Mouse (Mus musculus): ENCODE data around the gene Smim7. TPM values are rescaled to one million over a fixed set of nuclear protein-coding genes. Genes with fewer than 3 reads are reported as not detected.

Gene Smim7
- polyA plus RNA-seq, 1 experiment from 2014 or later, result 151 TPM

DNA sequence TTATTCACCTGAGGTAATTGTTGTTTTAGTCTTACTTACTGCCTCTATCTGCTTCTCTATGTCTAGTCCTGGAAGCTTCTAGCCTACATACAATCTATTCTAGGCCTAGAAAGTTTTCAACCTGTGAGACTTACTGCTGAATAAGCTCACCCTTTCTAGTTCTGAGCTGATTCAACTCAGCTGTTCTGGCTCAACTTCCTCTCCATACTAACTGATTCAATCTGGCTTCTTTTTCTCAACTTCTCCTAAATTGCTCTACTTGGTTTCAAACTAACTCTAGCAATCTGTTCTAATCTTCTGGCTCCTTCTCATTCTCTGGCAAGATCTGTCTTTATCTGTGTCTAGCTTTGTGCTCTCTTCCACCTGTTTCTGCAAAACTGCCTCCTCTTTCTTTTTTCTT lies 49.0 kb downstream of the Smim7 start:
- no peak overlapping the region for H3K27ac ChIP-seq
- H3K27me3 ChIP-seq (ENCODE audit: insufficient read depth, low read length), result no peaks in the 10 kb centered on the region
- no peak overlapping the region for H3K9ac ChIP-seq (ENCODE audit: low read depth, low read length)
- TF ChIP-seq CTCF (IDR thresholded peaks at IDR 0.05; ENCODE audit: low read depth), result no peak
- H3K4me2 ChIP-seq (ENCODE audit: low read length), result no peak overlapping the region
- no peaks in the 10 kb centered on the region for H3K9me3 ChIP-seq (replicated peaks; ENCODE audit: low read length)
- H3K4me3 ChIP-seq (replicated peaks; ENCODE audit: low read depth, low read length), result no peak overlapping the region
- H3K4me1 ChIP-seq (replicated peaks; ENCODE audit: insufficient read depth, low read length), result no peaks in the 10 kb centered on the region
- DNase-seq (ENCODE audit: low spot score), result no peak
- H3K36me3 ChIP-seq (ENCODE audit: insufficient read depth, low read length), result no peaks in the 10 kb centered on the region
- ATAC-seq (replicated peaks; ENCODE audit: low FRiP score, low read depth), result no peak

DNA sequence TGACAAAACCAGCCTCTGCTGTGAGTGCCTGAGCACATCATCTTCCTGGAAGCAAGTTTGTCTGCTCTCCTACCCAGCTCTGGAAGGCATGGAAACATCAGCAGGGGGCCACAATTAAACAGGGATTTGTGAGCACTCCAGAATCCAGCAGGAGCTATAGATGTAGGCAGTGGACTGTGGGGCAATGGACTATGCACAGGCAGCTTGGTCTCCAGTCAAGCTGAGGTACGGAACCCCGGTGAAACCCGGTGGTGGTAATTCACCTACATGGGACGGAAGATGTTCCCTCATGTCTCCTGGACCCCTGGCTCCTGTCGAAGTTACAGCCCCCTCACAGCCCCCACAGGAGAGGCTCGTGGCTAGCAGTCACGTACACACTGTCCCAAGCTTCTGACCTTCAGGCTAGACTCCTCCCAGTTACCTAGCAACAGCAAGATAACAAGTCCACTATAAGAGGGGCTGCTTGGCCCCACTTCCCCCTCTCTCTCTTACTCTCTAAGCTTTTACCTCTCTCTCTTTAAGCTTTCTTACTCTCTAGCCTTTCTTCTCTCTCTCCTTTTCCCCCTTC lies 53.4 kb downstream of the Smim7 start:
- no peak for DNase-seq (ENCODE audit: low spot score)
- no peaks in the 10 kb centered on the region for H3K9me3 ChIP-seq (replicated peaks; ENCODE audit: low read length)

More for the DNA sequence above, 53.4 kb downstream of the Smim7 start:
- Histone ChIP-seq H3K4me3 (replicated peaks; ENCODE audit: low read depth, low read length) (no peak overlapping the region), H3K4me1 (replicated peaks; ENCODE audit: insufficient read depth, low read length) (no peaks in the 10 kb centered on the region), H3K27me3 (ENCODE audit: insufficient read depth, low read length) (no peaks in the 10 kb centered on the region), H3K36me3 (ENCODE audit: insufficient read depth, low read length) (no peaks in the 10 kb centered on the region), H3K9ac (ENCODE audit: low read depth, low read length) (no peak overlapping the region), H3K4me2 (ENCODE audit: low read length) (no peak overlapping the region), H3K27ac (no peak overlapping the region)
- ATAC-seq (replicated peaks; ENCODE audit: low FRiP score, low read depth), result no peak
- TF ChIP-seq CTCF (IDR thresholded peaks at IDR 0.05; ENCODE audit: low read depth), result no peak
- WGBS, result 87% methylated on average over 7 of the region's 7 CpGs

Small RNA genes lying within 50 kb of the gene (microRNA-seq; reads per million reads assigned to microRNA genes)
- gene Gm28019, result not detected

Other genes with a start within 250 kb of the Smim7 start
- 32.5 and 37.5 TPM in 2 replicates for gene Eps15l1, start 149.6 kb downstream of the Smim7 start, polyA plus RNA-seq (2015; fragmentation: Nextera tagmentation; extraction: Ambion mirVana)
- gene Calr3, start 127.2 kb downstream of the Smim7 start, polyA plus RNA-seq (2015; fragmentation: Nextera tagmentation; extraction: Ambion mirVana), result 2.1 and 2.2 TPM in 2 replicates
- gene 1700030K09Rik, start 127.2 kb downstream of the Smim7 start, polyA plus RNA-seq (2015; fragmentation: Nextera tagmentation; extraction: Ambion mirVana), result 10.4 TPM in 2 replicates
- 38.7 and 39.1 TPM in 2 replicates for gene Cherp, start 95.9 kb downstream of the Smim7 start, polyA plus RNA-seq (2015; fragmentation: Nextera tagmentation; extraction: Ambion mirVana)
- 9.1 and 9.8 TPM in 2 replicates for gene Slc35e1, start 78.5 kb downstream of the Smim7 start, polyA plus RNA-seq (2015; fragmentation: Nextera tagmentation; extraction: Ambion mirVana)
- gene Med26, start 22.8 kb downstream of the Smim7 start, polyA plus RNA-seq (2015; fragmentation: Nextera tagmentation; extraction: Ambion mirVana), result 11.9 and 12.2 TPM in 2 replicates
- gene Tmem38a, start 967 bp upstream of the Smim7 start, polyA plus RNA-seq (2015; fragmentation: Nextera tagmentation; extraction: Ambion mirVana), result 19.3 and 23.0 TPM in 2 replicates
- not detected in 2 replicates for gene Nwd1, start 75.6 kb upstream of the Smim7 start, polyA plus RNA-seq (2015; fragmentation: Nextera tagmentation; extraction: Ambion mirVana)
- 237 and 239 TPM in 2 replicates for gene Sin3b, start 152.2 kb upstream of the Smim7 start, polyA plus RNA-seq (2015; fragmentation: Nextera tagmentation; extraction: Ambion mirVana)
- 3.3 and 3.9 TPM in 2 replicates for gene F2rl3, start 190.8 kb upstream of the Smim7 start, polyA plus RNA-seq (2015; fragmentation: Nextera tagmentation; extraction: Ambion mirVana)